Mouse (Mus musculus) liver, adult (tissue): ENCODE data around the gene Olfr12.

Experiments
- GATA4 ChIP-seq: IDR thresholded peaks from 2 replicates; pipeline ENCODE4 v1.6.1; 2014; ENCODE audit warnings: mild to moderate bottlenecking, low read length; ENCODE audit not compliant: insufficient replicate concordance

Olfr12 gene

GRCm38 (mm10) chr1:92657025-92657820 lies 39.6 kb downstream of the Olfr12 start:
- no peak for TF ChIP-seq GATA4

- TF ChIP-seq GATA4: no peak
Observed at GRCm38 (mm10) chr1:92659392-92659791, 41.8 kb downstream of the Olfr12 start.

- TF ChIP-seq GATA4: no peak
Observed at GRCm38 (mm10) chr1:92667106-92667505, 49.5 kb downstream of the Olfr12 start.

GRCm38 (mm10) chr1:92669430-92669829 lies 51.8 kb downstream of the Olfr12 start:
- no peak for TF ChIP-seq GATA4

- no peak for TF ChIP-seq GATA4
Observed at GRCm38 (mm10) chr1:92671326-92671725, 53.7 kb downstream of the Olfr12 start.
